Mouse (Mus musculus) cerebellum, adult 2 months (tissue): ENCODE measurements at regions not wholly inside any gene's neighbourhood (a gene's known extent, or its start where the extent isn't known, plus 50 kb on each side); places are given as distances from the start of the nearest gene placed in this dataset.

ENCODE experiments used
- CTCF ChIP-seq: fragments of 200-500 bp; IDR thresholded peaks from 2 replicates; pipeline ENCODE4 v1.5.1; 2011; ENCODE audit warnings: low read depth, mild to moderate bottlenecking, control low read depth, low read length, moderate library complexity, borderline replicate concordance; ENCODE audit not compliant: insufficient read depth
- POLR2A ChIP-seq: fragments of 200-500 bp; IDR thresholded peaks from 2 replicates; pipeline ENCODE4 v1.6.1; 2011; ENCODE audit warnings: low read length, control low read depth, borderline replicate concordance; ENCODE audit not compliant: insufficient read depth

- TF ChIP-seq POLR2A (no peak), CTCF (no peak)
Observed at GRCm38 (mm10) chr5:112081006-112081405, 171.3 kb downstream of the Cryba4 start.
